Mouse (Mus musculus): ENCODE measurements around the gene Grn. TPM values are rescaled to one million over a fixed set of nuclear protein-coding genes. Genes with fewer than 3 reads are reported as not detected.

The Grn gene
- polyA plus RNA-seq, 1 experiment from 2014 or later: 68.1 TPM

GRCm38 (mm10) chr11:102429551-102429950, 564 bp upstream of the Grn start:
- Histone ChIP-seq H3K9me3 (ENCODE audit: control insufficient read depth, low read length) (no peaks in the 10 kb centered on the region), H3K4me2 (peak overlapping the region; percentile 97), H3K4me1 (replicated peaks; ENCODE audit: control insufficient read depth, insufficient read depth, low read length) (peaks cover 10% of the 10 kb centered on the region), H3K27ac (ENCODE audit: low read depth, low read length) (no peak overlapping the region), H3K27me3 (replicated peaks; ENCODE audit: control insufficient read depth, insufficient read depth, low read length) (no peaks in the 10 kb centered on the region), H3K36me3 (ENCODE audit: control insufficient read depth, insufficient read depth, low read length) (no peaks in the 10 kb centered on the region), H3K9ac (ENCODE audit: low read depth, low read length) (peak overlapping the region; percentile 43), H3K4me3 (ENCODE audit: low read depth, low read length) (peak overlapping the region; percentile 63)
- DNase-seq (ENCODE audit: low spot score) (no peak), ATAC-seq (replicated peaks; ENCODE audit: low FRiP score) (no peak)
- 24% methylated on average over 3 of the region's 3 CpGs for WGBS

GRCm38 (mm10) chr11:102431018-102431645, 1.0 kb downstream of the Grn start:
- WGBS: 2% methylated on average over 7 of the region's 7 CpGs
- no peaks in the 10 kb centered on the region for H3K9me3 ChIP-seq (ENCODE audit: control insufficient read depth, low read length)
- peak; percentile 78 for DNase-seq (ENCODE audit: low spot score)

GRCm38 (mm10) chr11:102431728-102432114, 1.6 kb downstream of the Grn start:
- Histone ChIP-seq H3K4me2 (peak overlapping the region; percentile 32), H3K4me3 (ENCODE audit: low read depth, low read length) (no peak overlapping the region), H3K36me3 (ENCODE audit: control insufficient read depth, insufficient read depth, low read length) (peaks cover 3% of the 10 kb centered on the region; the same call in 1 of the 2 replicates), H3K4me1 (replicated peaks; ENCODE audit: control insufficient read depth, insufficient read depth, low read length) (peaks cover 10% of the 10 kb centered on the region), H3K27ac (ENCODE audit: low read depth, low read length) (no peak overlapping the region), H3K9me3 (ENCODE audit: control insufficient read depth, low read length) (no peaks in the 10 kb centered on the region), H3K27me3 (replicated peaks; ENCODE audit: control insufficient read depth, insufficient read depth, low read length) (no peaks in the 10 kb centered on the region), H3K9ac (ENCODE audit: low read depth, low read length) (no peak overlapping the region)
- WGBS: 82% methylated on average over 3 of the region's 3 CpGs
- DNase-seq (ENCODE audit: low spot score): no peak
- no peak for ATAC-seq (replicated peaks; ENCODE audit: low FRiP score)

More at GRCm38 (mm10) chr11:102431018-102431645, 1.0 kb downstream of the Grn start:
- Histone ChIP-seq H3K36me3 (ENCODE audit: control insufficient read depth, insufficient read depth, low read length) (peaks cover 3% of the 10 kb centered on the region; the same call in 1 of the 2 replicates), H3K27me3 (replicated peaks; ENCODE audit: control insufficient read depth, insufficient read depth, low read length) (no peaks in the 10 kb centered on the region), H3K27ac (ENCODE audit: low read depth, low read length) (peak overlapping the region; percentile 53), H3K4me2 (peak overlapping the region; percentile 97), H3K9ac (ENCODE audit: low read depth, low read length) (peak overlapping the region; percentile 73), H3K4me3 (ENCODE audit: low read depth, low read length) (peak overlapping the region; percentile 63), H3K4me1 (replicated peaks; ENCODE audit: control insufficient read depth, insufficient read depth, low read length) (peaks cover 10% of the 10 kb centered on the region)
- ATAC-seq (replicated peaks; ENCODE audit: low FRiP score): 0 out of 2 replicates have a peak, but pooled peaks have one; percentile 47

GRCm38 (mm10) chr11:102432115-102432843, 2.2 kb downstream of the Grn start:
- Histone ChIP-seq H3K4me1 (replicated peaks; ENCODE audit: control insufficient read depth, insufficient read depth, low read length) (peaks cover 13% of the 10 kb centered on the region), H3K4me3 (ENCODE audit: low read depth, low read length) (peak overlapping the region; percentile 2; the same call in 1 of the 2 replicates), H3K4me2 (peak overlapping the region; percentile 32), H3K9me3 (ENCODE audit: control insufficient read depth, low read length) (no peaks in the 10 kb centered on the region), H3K9ac (ENCODE audit: low read depth, low read length) (no peak overlapping the region), H3K36me3 (ENCODE audit: control insufficient read depth, insufficient read depth, low read length) (peaks cover 3% of the 10 kb centered on the region; the same call in 1 of the 2 replicates), H3K27ac (ENCODE audit: low read depth, low read length) (no peak overlapping the region), H3K27me3 (replicated peaks; ENCODE audit: control insufficient read depth, insufficient read depth, low read length) (peaks cover 4% of the 10 kb centered on the region)
- WGBS: 39% methylated on average over 16 of the region's 16 CpGs
- ATAC-seq (replicated peaks; ENCODE audit: low FRiP score) (no peak), DNase-seq (ENCODE audit: low spot score) (no peak)

- ATAC-seq (replicated peaks; ENCODE audit: low FRiP score): no peak
- no peak overlapping the region for H3K9ac ChIP-seq (ENCODE audit: low read depth, low read length)
- H3K9me3 ChIP-seq (ENCODE audit: control insufficient read depth, low read length): no peaks in the 10 kb centered on the region
- no peak overlapping the region for H3K27ac ChIP-seq (ENCODE audit: low read depth, low read length)
- WGBS: 88% methylated on average over 6 of the region's 6 CpGs
- H3K4me1 ChIP-seq (replicated peaks; ENCODE audit: control insufficient read depth, insufficient read depth, low read length): peaks cover 19% of the 10 kb centered on the region
- H3K4me2 ChIP-seq: peak overlapping the region; percentile 5
- DNase-seq (ENCODE audit: low spot score): no peak
- peaks cover 10% of the 10 kb centered on the region for H3K27me3 ChIP-seq (replicated peaks; ENCODE audit: control insufficient read depth, insufficient read depth, low read length)
- no peak overlapping the region for H3K4me3 ChIP-seq (ENCODE audit: low read depth, low read length)
- H3K36me3 ChIP-seq (ENCODE audit: control insufficient read depth, insufficient read depth, low read length): peaks cover 3% of the 10 kb centered on the region; the same call in 1 of the 2 replicates
These were observed 2.8 kb downstream of the Grn start for GRCm38 (mm10) chr11:102432896-102433295.

- Histone ChIP-seq H3K4me2 (no peak overlapping the region), H3K4me3 (ENCODE audit: low read depth, low read length) (no peak overlapping the region), H3K27ac (ENCODE audit: low read depth, low read length) (no peak overlapping the region), H3K4me1 (replicated peaks; ENCODE audit: control insufficient read depth, insufficient read depth, low read length) (peaks cover 25% of the 10 kb centered on the region), H3K9ac (ENCODE audit: low read depth, low read length) (no peak overlapping the region), H3K27me3 (replicated peaks; ENCODE audit: control insufficient read depth, insufficient read depth, low read length) (peaks cover 12% of the 10 kb centered on the region), H3K36me3 (ENCODE audit: control insufficient read depth, insufficient read depth, low read length) (peaks cover 3% of the 10 kb centered on the region; the same call in 1 of the 2 replicates), H3K9me3 (ENCODE audit: control insufficient read depth, low read length) (no peaks in the 10 kb centered on the region)
- DNase-seq (ENCODE audit: low spot score): no peak
- 92% methylated on average over 7 of the region's 7 CpGs for WGBS
- no peak for ATAC-seq (replicated peaks; ENCODE audit: low FRiP score)
These were observed 3.8 kb downstream of the Grn start for GRCm38 (mm10) chr11:102433866-102434265.

- H3K4me3 ChIP-seq (ENCODE audit: low read depth, low read length): no peak overlapping the region
- peaks cover 23% of the 10 kb centered on the region for H3K4me1 ChIP-seq (replicated peaks; ENCODE audit: control insufficient read depth, insufficient read depth, low read length)
- 11% methylated on average over 7 of the region's 7 CpGs for WGBS
- peaks cover 6% of the 10 kb centered on the region; the same call in 1 of the 2 replicates for H3K36me3 ChIP-seq (ENCODE audit: control insufficient read depth, insufficient read depth, low read length)
- ATAC-seq (replicated peaks; ENCODE audit: low FRiP score) (peak; percentile 36; the same call in 1 of the 2 replicates), DNase-seq (ENCODE audit: low spot score) (peak; percentile 84)
- H3K27me3 ChIP-seq (replicated peaks; ENCODE audit: control insufficient read depth, insufficient read depth, low read length): peaks cover 16% of the 10 kb centered on the region
- no peak overlapping the region for H3K4me2 ChIP-seq
- no peak overlapping the region for H3K9ac ChIP-seq (ENCODE audit: low read depth, low read length)
- no peaks in the 10 kb centered on the region for H3K9me3 ChIP-seq (ENCODE audit: control insufficient read depth, low read length)
- H3K27ac ChIP-seq (ENCODE audit: low read depth, low read length): no peak overlapping the region
These were observed 4.3 kb downstream of the Grn start for GRCm38 (mm10) chr11:102434406-102434805.

- DNase-seq (ENCODE audit: low spot score) (no peak), ATAC-seq (replicated peaks; ENCODE audit: low FRiP score) (no peak)
- Histone ChIP-seq H3K27ac (ENCODE audit: low read depth, low read length) (no peak overlapping the region), H3K9ac (ENCODE audit: low read depth, low read length) (no peak overlapping the region), H3K36me3 (ENCODE audit: control insufficient read depth, insufficient read depth, low read length) (peaks cover 6% of the 10 kb centered on the region; the same call in 1 of the 2 replicates), H3K27me3 (replicated peaks; ENCODE audit: control insufficient read depth, insufficient read depth, low read length) (peaks cover 23% of the 10 kb centered on the region), H3K4me3 (ENCODE audit: low read depth, low read length) (no peak overlapping the region), H3K4me2 (no peak overlapping the region), H3K4me1 (replicated peaks; ENCODE audit: control insufficient read depth, insufficient read depth, low read length) (peaks cover 17% of the 10 kb centered on the region), H3K9me3 (ENCODE audit: control insufficient read depth, low read length) (no peaks in the 10 kb centered on the region)
- WGBS: 88% methylated on average over 11 of the region's 11 CpGs
These were observed 4.9 kb downstream of the Grn start for GRCm38 (mm10) chr11:102434816-102435705.
